Mouse (Mus musculus): ENCODE measurements around the gene 1700006A11Rik.

GRCm38 (mm10) chr3:124466102-124466730 is 40.4 kb upstream of the 1700006A11Rik start:
- TF ChIP-seq CTCF (IDR thresholded peaks at IDR 0.05; ENCODE audit: borderline replicate concordance, insufficient read depth, low read length) (no peak), POLR2A (IDR thresholded peaks at IDR 0.05; ENCODE audit: low read depth, low read length) (no peak)
